Mouse (Mus musculus) ES-E14 (cell line): ENCODE results near the gene Olfr1357.

Experiments
- CHD2 ChIP-seq: IDR thresholded peaks from 2 replicates; pipeline ENCODE4 v1.6.1; 2014; ENCODE audit warnings: mild to moderate bottlenecking, low read depth, low read length, inconsistent platforms
- HCFC1 ChIP-seq: IDR thresholded peaks from 2 replicates; pipeline ENCODE4 v1.6.1; 2012; ENCODE audit warnings: low read length, inconsistent platforms, borderline replicate concordance; ENCODE audit not compliant: insufficient read depth
- MAFK ChIP-seq: IDR thresholded peaks from 2 replicates; pipeline ENCODE4 v1.6.1; 2014; ENCODE audit warnings: mild to moderate bottlenecking, low read depth, low read length, inconsistent platforms; ENCODE audit not compliant: insufficient read depth
- ZC3H11A ChIP-seq: IDR thresholded peaks from 2 replicates; pipeline ENCODE4 v1.6.1; 2012; ENCODE audit warnings: low read depth, mild to moderate bottlenecking, inconsistent platforms, low read length, borderline replicate concordance
- ZNF384 ChIP-seq: IDR thresholded peaks from 2 replicates; pipeline ENCODE4 v1.6.1; 2012; ENCODE audit warnings: low read depth, low read length, inconsistent platforms

DNA sequence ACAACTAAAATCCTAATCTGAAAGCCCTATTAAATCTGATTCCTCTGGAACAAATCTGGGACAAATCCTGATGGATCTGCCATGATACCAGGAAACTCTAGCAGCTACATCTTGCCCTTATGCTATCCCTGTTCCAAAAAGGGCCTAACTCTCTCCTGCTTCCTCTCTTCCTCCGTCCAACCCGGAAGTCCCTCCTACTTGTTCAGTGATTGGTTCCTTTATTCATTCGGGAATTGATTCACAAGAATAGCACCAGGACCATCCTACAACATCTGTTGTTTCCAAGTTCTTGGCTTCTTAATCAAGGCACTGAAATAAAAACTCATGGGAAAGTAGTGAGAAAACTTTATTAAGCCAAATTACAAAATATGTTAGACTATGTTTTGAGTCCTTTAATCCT lies 48.7 kb downstream of the Olfr1357 start:
- no peak for TF ChIP-seq HCFC1
- no peak for TF ChIP-seq MAFK
- no peak for TF ChIP-seq ZC3H11A
- TF ChIP-seq ZNF384, result no peak
- no peak for TF ChIP-seq CHD2
